Mouse (Mus musculus): ENCODE data around the gene Dnajc3.

DNA sequence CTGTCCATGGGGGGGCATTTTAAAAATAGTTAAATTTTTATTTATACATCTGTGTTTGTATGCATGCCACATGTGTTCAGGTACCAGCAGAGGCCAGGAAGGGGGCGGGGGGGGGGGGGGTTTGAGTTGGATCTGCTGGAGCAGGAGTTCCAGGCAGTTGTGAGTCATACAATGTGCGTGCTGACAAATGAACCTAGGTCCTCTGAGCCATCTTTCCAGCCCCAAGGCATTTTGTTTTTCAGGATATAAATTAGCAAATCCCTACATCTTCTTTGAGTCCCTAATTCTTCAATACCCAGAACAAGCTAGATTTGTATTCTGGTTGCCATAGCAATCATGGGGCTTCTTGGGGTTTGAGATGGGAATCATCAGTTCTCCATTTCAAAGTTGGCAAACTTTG lies 6.6 kb upstream of the Dnajc3 start:
- TF ChIP-seq CTCF (IDR thresholded peaks at IDR 0.05; ENCODE audit: insufficient read depth, low read length) (no peak), POLR2A (IDR thresholded peaks at IDR 0.05; ENCODE audit: borderline replicate concordance, extremely low read depth, low read depth, low read length) (no peak)
